8 mouse cellular contexts compared by ENCODE assay signal in genomic region chr6:71012823-71013461, GRCm38 (mm10). TPM values are rescaled to one million over a fixed set of nuclear protein-coding genes. Genes with fewer than 3 reads are reported as not detected.
DNase-seq lines count a peak whose midpoint lies in the region; ATAC-seq and TF ChIP-seq lines count a peak whose summit lies in the region.
"Had no signal": no experiment of that assay in that cellular context is flagged by ENCODE, and none has a peak within 500 bp of the region (broad histone marks: within the 10 kb centered on the region; RNA-seq: fewer than 3 reads in every experiment).

No protein-coding gene starts in this region.

- H3K9me3 ChIP-seq in heart, embryonic 12.5 days (replicated peaks), result no peaks in the 10 kb centered on the region; the same call in 1 of the 2 replicates
- H3K9me3 ChIP-seq in kidney, postnatal 0 days (replicated peaks; ENCODE audit: low read length), result no peaks in the 10 kb centered on the region
- H3K9me3 ChIP-seq in midbrain, embryonic 16.5 days (replicated peaks; ENCODE audit: control insufficient read depth, low read length, poor library complexity, severe bottlenecking), result no peaks in the 10 kb centered on the region

- no peaks in the 10 kb centered on the region for H3K36me3 ChIP-seq in heart, embryonic 12.5 days
- no peaks in the 10 kb centered on the region for H3K36me3 ChIP-seq in kidney, postnatal 0 days (ENCODE audit: insufficient read depth, low read length)
- H3K36me3 ChIP-seq in midbrain, embryonic 16.5 days (ENCODE audit: control insufficient read depth, insufficient read depth, low read length), result no peaks in the 10 kb centered on the region

- no peak overlapping the region for H3K27ac ChIP-seq in heart, embryonic 12.5 days (ENCODE audit: poor library complexity, severe bottlenecking)
- H3K27ac ChIP-seq in kidney, postnatal 0 days, result no peak overlapping the region
- H3K27ac ChIP-seq in midbrain, embryonic 16.5 days (ENCODE audit: low read length), result peak overlapping the region; percentile 88

- peak overlapping the region; percentile 91 for H3K4me2 ChIP-seq in heart, embryonic 12.5 days
- peak overlapping the region; percentile 89 for H3K4me2 ChIP-seq in kidney, postnatal 0 days (ENCODE audit: low read length)
- H3K4me2 ChIP-seq in midbrain, embryonic 16.5 days (ENCODE audit: low read length), result peak overlapping the region; percentile 97

- peak; percentile 85 for TF ChIP-seq CTCF in kidney, postnatal 0 days (IDR thresholded peaks at IDR 0.05; ENCODE audit: low read depth)

- under 1% methylated on average over 38 of the region's 38 CpGs for WGBS in heart, embryonic 12.5 days
- WGBS in kidney, postnatal 0 days, result under 1% methylated on average over 38 of the region's 38 CpGs
- under 1% methylated on average over 38 of the region's 38 CpGs for WGBS in midbrain, embryonic 16.5 days

- H3K4me3 ChIP-seq in heart, embryonic 12.5 days, result peak overlapping the region; percentile 50
- H3K4me3 ChIP-seq in kidney, postnatal 0 days (replicated peaks; ENCODE audit: low read depth, low read length), result peak overlapping the region; percentile 31
- peak overlapping the region; percentile 66 for H3K4me3 ChIP-seq in midbrain, embryonic 16.5 days (ENCODE audit: low read depth, low read length)
- H3K4me3 ChIP-seq: myocyte had no signal

- no peaks in the 10 kb centered on the region for H3K4me1 ChIP-seq in heart, embryonic 12.5 days (replicated peaks)
- H3K4me1 ChIP-seq in kidney, postnatal 0 days (replicated peaks; ENCODE audit: insufficient read depth, low read length), result no peaks in the 10 kb centered on the region; the same call in 1 of the 2 replicates
- H3K4me1 ChIP-seq in midbrain, embryonic 16.5 days (ENCODE audit: control insufficient read depth, insufficient read depth, low read length), result peaks cover 3% of the 10 kb centered on the region; the same call in 1 of the 2 replicates

- peak overlapping the region; percentile 31 for H3K9ac ChIP-seq in heart, embryonic 12.5 days
- H3K9ac ChIP-seq in kidney, postnatal 0 days (ENCODE audit: low read depth, low read length), result peak overlapping the region; percentile 33; the same call in 1 of the 2 replicates
- H3K9ac ChIP-seq in midbrain, embryonic 16.5 days (ENCODE audit: low read depth, low read length), result peak overlapping the region; percentile 86

- peaks cover 22% of the 10 kb centered on the region for H3K27me3 ChIP-seq in heart, embryonic 12.5 days (replicated peaks)
- H3K27me3 ChIP-seq in kidney, postnatal 0 days (ENCODE audit: insufficient read depth, low read length), result no peaks in the 10 kb centered on the region
- 0 out of 2 replicates have a peak, but pooled peaks cover 6% of the 10 kb centered on the region for H3K27me3 ChIP-seq in midbrain, embryonic 16.5 days (ENCODE audit: control insufficient read depth, insufficient read depth, low read depth, low read length)

- ATAC-seq in heart, embryonic 12.5 days (ENCODE audit: insufficient number of reproducible peaks, low FRiP score), result peak; percentile 74
- peak; percentile 82 for ATAC-seq in kidney, postnatal 0 days (replicated peaks; ENCODE audit: low FRiP score, low read depth)
- peak; percentile 99 for ATAC-seq in midbrain, embryonic 16.5 days

- DNase-seq in adrenal gland, postnatal 36 days, result peak; percentile 26 to 37
- peak; percentile 91 for DNase-seq in embryo, embryonic 10 days (ENCODE audit: low spot score)
- DNase-seq in kidney, postnatal 0 days (ENCODE audit: low spot score), result peak; percentile 84
- DNase-seq in liver, result peak; percentile 29
- peak; percentile 47 for DNase-seq in telencephalon, adult 2 months (ENCODE audit: low read depth, low spot score)

RNA-seq across cellular contexts. Expression of gene Foxi3, which starts 56.6 kb away (rescaled TPM):
- not detected for total RNA-seq in adrenal gland, postnatal 36 days (2021)
- not detected in 2 replicates for polyA plus RNA-seq in heart, embryonic 12.5 days (2016; fragmentation: Nextera tagmentation; extraction: Ambion mirVana)
- not detected in 2 replicates for polyA plus RNA-seq in kidney, postnatal 0 days (2015; fragmentation: Nextera tagmentation; extraction: Ambion mirVana)
- polyA plus RNA-seq in midbrain, embryonic 16.5 days (2015; fragmentation: Nextera tagmentation; extraction: Ambion mirVana), result not detected in 2 replicates
- polyA plus RNA-seq: myocyte had no signal

Comparison
In these comparisons a context has a peak if more than half of its experiments do, and no peak if none do; other contexts are left out.
1. DNase-seq: peak in every context shown above with its lines; median percentile 91 in embryo, embryonic 10 days; 84 in kidney, postnatal 0 days; 47 in telencephalon, adult 2 months; 32 in adrenal gland, postnatal 36 days; 29 in liver.
2. H3K9ac ChIP-seq: peak in every context shown above with its lines; median percentile 86 in midbrain, embryonic 16.5 days; 33 in kidney, postnatal 0 days; 31 in heart, embryonic 12.5 days.